In the genomic region with DNA sequence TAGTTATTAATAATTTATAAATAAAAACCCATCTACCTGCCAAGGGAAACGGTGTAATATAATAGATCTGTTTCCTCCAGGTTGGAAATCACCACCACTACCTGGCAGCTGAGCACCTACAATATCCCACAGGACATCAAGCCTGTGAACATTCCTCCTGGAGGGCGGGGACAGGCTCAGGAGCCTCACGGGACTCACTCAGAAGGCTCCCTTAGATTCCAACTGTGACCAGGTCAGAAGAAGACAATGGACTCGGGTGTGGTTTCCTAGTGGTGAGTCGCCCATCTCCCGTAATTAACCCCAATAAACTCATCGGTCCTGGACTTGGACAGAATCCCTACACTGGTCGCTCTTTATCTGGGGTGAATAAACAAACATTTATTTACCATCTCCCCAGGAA, we compare ENCODE assay signal across 29 mouse cellular contexts. TPM values are rescaled to one million over a fixed set of nuclear protein-coding genes. Genes with fewer than 3 reads are reported as not detected.
A peak's percentile ranks its signal among the peaks of the same experiment; 100 is the strongest.
DNase-seq lines count a peak whose midpoint lies in the region; ATAC-seq and TF ChIP-seq lines count a peak whose summit lies in the region.
"Had no signal": no experiment of that assay in that cellular context is flagged by ENCODE, and none has a peak within 500 bp of the region (broad histone marks: within the 10 kb centered on the region; RNA-seq: fewer than 3 reads in every experiment).

No protein-coding gene starts in this region.

- no peak for TF ChIP-seq CTCF in stomach, postnatal 0 days (IDR thresholded peaks at IDR 0.05; ENCODE audit: low read depth)
- no peak for TF ChIP-seq CTCF in intestine, postnatal 0 days (IDR thresholded peaks at IDR 0.05; ENCODE audit: low read depth)

- H3K4me3 ChIP-seq in stomach, embryonic 15.5 days (replicated peaks), result no peak overlapping the region
- no peak overlapping the region for H3K4me3 ChIP-seq in stomach, postnatal 0 days (ENCODE audit: low read depth, low read length)
- H3K4me3 ChIP-seq in intestine, postnatal 0 days (ENCODE audit: low read depth, low read length), result no peak overlapping the region
- H3K4me3 ChIP-seq in hindbrain, embryonic 12.5 days, result no peak overlapping the region
- H3K4me3 ChIP-seq: embryonic facial prominence, embryonic 13.5 days; erythroblast, embryonic 14.5 days; forebrain, embryonic 12.5 days; gastrocnemius, adult 2 months; heart, embryonic 15.5 days; limb, embryonic 15.5 days; midbrain, embryonic 10.5 days; myocyte; neural tube, embryonic 13.5 days had no signal

- no peaks in the 10 kb centered on the region for H3K9me3 ChIP-seq in stomach, embryonic 15.5 days
- no peaks in the 10 kb centered on the region for H3K9me3 ChIP-seq in stomach, postnatal 0 days (ENCODE audit: control insufficient read depth, low read length)
- no peaks in the 10 kb centered on the region for H3K9me3 ChIP-seq in intestine, postnatal 0 days (ENCODE audit: control insufficient read depth)
- no peaks in the 10 kb centered on the region for H3K9me3 ChIP-seq in hindbrain, embryonic 12.5 days (replicated peaks)
- H3K9me3 ChIP-seq: embryonic facial prominence, embryonic 13.5 days; forebrain, embryonic 12.5 days; heart, embryonic 15.5 days; limb, embryonic 15.5 days; midbrain, embryonic 10.5 days; neural tube, embryonic 13.5 days had no signal

- no peak overlapping the region for H3K4me2 ChIP-seq in stomach, embryonic 15.5 days
- no peak overlapping the region for H3K4me2 ChIP-seq in stomach, postnatal 0 days (replicated peaks; ENCODE audit: low read depth)
- H3K4me2 ChIP-seq in intestine, postnatal 0 days (replicated peaks; ENCODE audit: low read depth), result 0 out of 2 replicates have a peak overlapping the region, but pooled peaks have one; percentile 27
- no peak overlapping the region for H3K4me2 ChIP-seq in hindbrain, embryonic 12.5 days (replicated peaks)
- H3K4me2 ChIP-seq: embryonic facial prominence, embryonic 13.5 days; forebrain, embryonic 12.5 days; heart, embryonic 15.5 days; limb, embryonic 15.5 days; neural tube, embryonic 13.5 days had no signal

- peak; percentile 5 for DNase-seq in cerebellum, adult 9-10 months
- no peak for DNase-seq in cerebellum, adult 11 months
- no peak for DNase-seq in stomach, postnatal 0 days (ENCODE audit: low spot score)
- DNase-seq in adrenal gland, adult (ENCODE audit: inconsistent age in 2 of 2, low spot score in 1 of 2), result no peak
- DNase-seq in right cerebral cortex, postnatal 10 days (ENCODE audit: low spot score in 2 of 2), result no peak
- DNase-seq: adrenal gland, postnatal 36 days; cerebellum, adult 11-12 months; cerebellum, postnatal 14 days; gastrocnemius, adult 2 months; heart, postnatal 4 days; kidney, adult 11 months; layer of hippocampus, adult 9-11 months; left cerebral cortex, postnatal 4 days; retina, postnatal 1 day; thymus, adult 18-20 months; thymus, postnatal 36 days had no signal

- 71% methylated on average over 8 of the region's 8 CpGs for WGBS in stomach, embryonic 15.5 days
- 63% methylated on average over 8 of the region's 8 CpGs for WGBS in stomach, postnatal 0 days
- 40% methylated on average over 8 of the region's 8 CpGs for WGBS in intestine, postnatal 0 days
- 90% methylated on average over 8 of the region's 8 CpGs for WGBS in hindbrain, embryonic 12.5 days

- no peak overlapping the region for H3K27ac ChIP-seq in stomach, embryonic 15.5 days
- no peak overlapping the region for H3K27ac ChIP-seq in stomach, postnatal 0 days (replicated peaks)
- peak overlapping the region; percentile 36; the same call in 1 of the 2 replicates for H3K27ac ChIP-seq in intestine, postnatal 0 days (ENCODE audit: low read depth, low read length)
- H3K27ac ChIP-seq in hindbrain, embryonic 12.5 days, result no peak overlapping the region
- H3K27ac ChIP-seq: embryonic facial prominence, embryonic 13.5 days; forebrain, embryonic 12.5 days; gastrocnemius, adult 2 months; heart, embryonic 15.5 days; limb, embryonic 15.5 days; midbrain, embryonic 10.5 days; neural tube, embryonic 13.5 days had no signal

- H3K36me3 ChIP-seq in stomach, embryonic 15.5 days, result no peaks in the 10 kb centered on the region
- no peaks in the 10 kb centered on the region for H3K36me3 ChIP-seq in stomach, postnatal 0 days (ENCODE audit: control insufficient read depth, insufficient read depth, low read length)
- H3K36me3 ChIP-seq in intestine, postnatal 0 days (ENCODE audit: control insufficient read depth, insufficient read depth), result no peaks in the 10 kb centered on the region
- no peaks in the 10 kb centered on the region for H3K36me3 ChIP-seq in hindbrain, embryonic 12.5 days
- H3K36me3 ChIP-seq: embryonic facial prominence, embryonic 13.5 days; forebrain, embryonic 12.5 days; heart, embryonic 15.5 days; limb, embryonic 15.5 days; midbrain, embryonic 10.5 days; neural tube, embryonic 13.5 days had no signal

- no peak for TF ChIP-seq EP300 in stomach, postnatal 0 days (optimal IDR thresholded peaks at IDR 0.05)

- ATAC-seq in stomach, embryonic 15.5 days (ENCODE audit: insufficient read depth, low FRiP score, low read depth), result 0 out of 2 replicates have a peak, but pooled peaks have one; percentile 21
- no peak for ATAC-seq in stomach, postnatal 0 days (ENCODE audit: low FRiP score, low TSS enrichment)
- peak; percentile 33 for ATAC-seq in intestine, postnatal 0 days
- ATAC-seq in hindbrain, embryonic 12.5 days (ENCODE audit: low FRiP score), result no peak
- ATAC-seq: hindbrain, embryonic 16.5 days; midbrain, embryonic 16.5 days had no signal

- no peak overlapping the region for H3K9ac ChIP-seq in stomach, embryonic 15.5 days
- H3K9ac ChIP-seq in stomach, postnatal 0 days (ENCODE audit: low read length), result no peak overlapping the region
- H3K9ac ChIP-seq in intestine, postnatal 0 days (ENCODE audit: low read depth, low read length), result no peak overlapping the region
- H3K9ac ChIP-seq in hindbrain, embryonic 12.5 days, result no peak overlapping the region
- H3K9ac ChIP-seq: embryonic facial prominence, embryonic 13.5 days; forebrain, embryonic 12.5 days; heart, embryonic 15.5 days; limb, embryonic 15.5 days; neural tube, embryonic 13.5 days had no signal

- no peaks in the 10 kb centered on the region for H3K27me3 ChIP-seq in stomach, embryonic 15.5 days (replicated peaks)
- H3K27me3 ChIP-seq in stomach, postnatal 0 days (ENCODE audit: control insufficient read depth, insufficient read depth, low read length), result no peaks in the 10 kb centered on the region
- H3K27me3 ChIP-seq in intestine, postnatal 0 days (replicated peaks; ENCODE audit: control insufficient read depth, insufficient read depth, low read length), result no peaks in the 10 kb centered on the region
- no peaks in the 10 kb centered on the region for H3K27me3 ChIP-seq in hindbrain, embryonic 12.5 days
- H3K27me3 ChIP-seq: embryonic facial prominence, embryonic 13.5 days; forebrain, embryonic 12.5 days; heart, embryonic 15.5 days; limb, embryonic 15.5 days; neural tube, embryonic 13.5 days had no signal

- no peaks in the 10 kb centered on the region for H3K4me1 ChIP-seq in stomach, embryonic 15.5 days
- no peaks in the 10 kb centered on the region for H3K4me1 ChIP-seq in stomach, postnatal 0 days (replicated peaks; ENCODE audit: control insufficient read depth, insufficient read depth)
- H3K4me1 ChIP-seq in intestine, postnatal 0 days (replicated peaks; ENCODE audit: control insufficient read depth, insufficient read depth, low read length), result no peaks in the 10 kb centered on the region
- peaks cover 8% of the 10 kb centered on the region for H3K4me1 ChIP-seq in hindbrain, embryonic 12.5 days
- H3K4me1 ChIP-seq: embryonic facial prominence, embryonic 13.5 days had no signal

RNA-seq across cellular contexts. Expression of a gene that starts 39.3 kb away (rescaled TPM):
- polyA plus RNA-seq in stomach, embryonic 15.5 days (2015; fragmentation: Nextera tagmentation; extraction: Ambion mirVana), result 8.5 and 9.7 TPM in 2 replicates
- polyA plus RNA-seq in stomach, postnatal 0 days (2015; fragmentation: Nextera tagmentation; extraction: Ambion mirVana), result 34.6 and 37.7 TPM in 2 replicates
- polyA plus RNA-seq in intestine, postnatal 0 days (2015; fragmentation: Nextera tagmentation; extraction: Ambion mirVana), result 26.6 and 37.7 TPM in 2 replicates
- polyA plus RNA-seq in hindbrain, embryonic 12.5 days (2016; fragmentation: Nextera tagmentation; extraction: Ambion mirVana), result 11.9 and 12.9 TPM in 2 replicates

Comparison
In these comparisons a context has a peak if more than half of its experiments do, and no peak if none do; other contexts are left out.
1. ATAC-seq: peak in stomach, embryonic 15.5 days (single experiment) and intestine, postnatal 0 days (single experiment); none in stomach, postnatal 0 days (single experiment) and hindbrain, embryonic 12.5 days (single experiment).